Mouse (Mus musculus): Measurements from ENCODE around the gene Hist1h2bf.

- TF ChIP-seq CTCF (IDR thresholded peaks at IDR 0.05; ENCODE audit: low read depth, low read length) (no peak), POLR2A (IDR thresholded peaks at IDR 0.05; ENCODE audit: extremely low read depth, insufficient read depth, low read length) (0 out of 2 replicates have a peak, but pooled peaks have one; percentile 47)
Measured at GRCm38 (mm10) chr13:23571022-23571503, 2.9 kb downstream of the Hist1h2bf start, which contains the start of the genes Hist1h2ae and Hist1h2bg.
